Mouse (Mus musculus) limb, embryonic 12.5 days (tissue): Measurements from ENCODE around the gene Zbtb37. TPM values are rescaled to one million over a fixed set of nuclear protein-coding genes. Genes with fewer than 3 reads are reported as not detected.

Experiments
- ATAC-seq: fragments of 200-750 bp; cut with Nextera tagmentation; 2 replicates; pipeline ENCODE4 v1.8.0; 2017; ENCODE audit warnings: low read depth, moderate TSS enrichment; ENCODE audit not compliant: insufficient number of reproducible peaks, insufficient read depth, low FRiP score, low TSS enrichment
- H3K27ac ChIP-seq: fragments of 300-500 bp; sonication (generic); 2 replicates; pipeline ENCODE4 v1.5.1; 2016; ENCODE audit warnings: mild to moderate bottlenecking, moderate library complexity
- H3K27me3 ChIP-seq: fragments of 300-500 bp; sonication (generic); 2 replicates; pipeline ENCODE4 v1.6.1; 2016; ENCODE audit warnings: mild to moderate bottlenecking, moderate library complexity
- H3K36me3 ChIP-seq: fragments of 300-500 bp; sonication (generic); 2 replicates; pipeline ENCODE4 v1.6.1; 2016; ENCODE audit warnings: mild to moderate bottlenecking, moderate library complexity
- H3K4me1 ChIP-seq: fragments of 300-500 bp; sonication (generic); replicated peaks from 2 replicates; pipeline ENCODE4 v1.6.1; 2016
- H3K4me2 ChIP-seq: fragments of 300-500 bp; sonication (generic); 2 replicates; pipeline ENCODE4 v1.6.1; 2016; ENCODE audit warnings: mild to moderate bottlenecking, moderate library complexity
- H3K4me3 ChIP-seq: fragments of 300-500 bp; sonication (generic); replicated peaks from 2 replicates; pipeline ENCODE4 v1.5.1; 2016; ENCODE audit warnings: mild to moderate bottlenecking
- H3K9ac ChIP-seq: fragments of 300-500 bp; sonication (generic); replicated peaks from 2 replicates; pipeline ENCODE4 v1.6.1; 2016; ENCODE audit warnings: mild to moderate bottlenecking, moderate library complexity
- H3K9me3 ChIP-seq: fragments of 300-500 bp; sonication (generic); 2 replicates; pipeline ENCODE4 v1.6.1; 2016; ENCODE audit warnings: mild to moderate bottlenecking, moderate library complexity
- WGBS: fragments of 180-500 bp; shearing (Covaris S2); methylation state at CpG from one replicate; pipeline ENCODE4 v1.1.7; 2016; 5-methylcytosine and 5-hydroxymethylcytosine counted together
- polyA plus RNA-seq: library from polyadenylated mRNA; unstranded; fragments of >200 nt; fragmentation: Nextera tagmentation; extraction: Ambion mirVana; gene quantifications from 2 replicates; pipeline ENCODE4 v1.2.1, GENCODE M21; 2016

The Zbtb37 gene
- polyA plus RNA-seq, 1 experiment from 2014 or later: 11.1 TPM

DNA sequence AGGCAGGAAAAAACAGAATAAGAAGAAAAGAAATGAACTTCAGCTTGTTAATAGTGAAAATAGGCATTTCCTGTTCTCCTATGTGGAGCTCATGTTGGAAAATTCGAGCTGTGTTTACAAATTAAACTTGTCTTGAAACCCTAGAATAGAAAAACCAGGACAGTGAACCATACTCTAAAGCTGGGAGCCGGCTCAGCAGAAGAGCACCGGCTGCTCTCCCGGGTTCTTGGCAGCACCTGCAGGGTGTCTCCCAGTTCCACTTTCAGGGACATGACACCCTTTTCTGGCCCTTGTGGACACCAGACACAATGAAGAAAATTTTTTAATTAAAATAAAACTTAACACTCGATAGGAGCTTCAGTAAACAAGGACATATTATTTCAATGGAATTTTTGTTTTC, 66.0 kb downstream of the Zbtb37 start:
- H3K9ac ChIP-seq: no peak overlapping the region
- no peaks in the 10 kb centered on the region for H3K27me3 ChIP-seq
- ATAC-seq: no peak
- no peak overlapping the region for H3K4me3 ChIP-seq
- H3K27ac ChIP-seq: no peak overlapping the region
- WGBS: 88% methylated on average over 5 of the region's 5 CpGs
- no peak overlapping the region for H3K4me2 ChIP-seq
- H3K4me1 ChIP-seq: no peaks in the 10 kb centered on the region
- no peaks in the 10 kb centered on the region for H3K9me3 ChIP-seq
- peaks cover 72% of the 10 kb centered on the region for H3K36me3 ChIP-seq

DNA sequence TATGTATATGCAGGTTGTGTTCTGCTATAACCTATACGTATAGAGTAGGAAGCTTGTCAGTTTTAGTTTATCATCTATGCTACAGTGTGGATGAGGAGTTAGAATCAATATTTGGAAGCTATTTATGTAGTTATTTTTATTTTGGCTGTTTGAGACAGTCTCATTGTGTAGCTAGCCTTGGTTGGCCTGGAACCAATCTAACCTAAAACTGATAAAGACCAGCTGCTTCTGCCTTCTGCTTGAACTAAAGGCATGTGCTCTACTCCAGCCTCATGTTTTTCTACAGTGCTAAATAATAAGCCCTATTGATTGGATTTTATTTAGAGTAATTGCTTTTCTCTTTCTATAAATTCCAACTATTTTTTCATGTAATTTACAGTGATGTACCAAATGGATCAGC, 67.4 kb downstream of the Zbtb37 start:
- H3K27me3 ChIP-seq: no peaks in the 10 kb centered on the region
- H3K27ac ChIP-seq: no peak overlapping the region
- H3K4me3 ChIP-seq: no peak overlapping the region
- no peak overlapping the region for H3K9ac ChIP-seq
- no peak for ATAC-seq
- WGBS: 91% methylated on average over 1 of the region's 1 CpGs
- H3K4me1 ChIP-seq: no peaks in the 10 kb centered on the region
- H3K4me2 ChIP-seq: no peak overlapping the region
- H3K9me3 ChIP-seq: no peaks in the 10 kb centered on the region
- peaks cover 84% of the 10 kb centered on the region for H3K36me3 ChIP-seq

GRCm38 (mm10) chr1:160963199-160963598, 71.5 kb downstream of the Zbtb37 start:
- no peaks in the 10 kb centered on the region for H3K4me1 ChIP-seq
- H3K36me3 ChIP-seq: peaks cover 82% of the 10 kb centered on the region
- 95% methylated on average over 7 of the region's 7 CpGs for WGBS

More at GRCm38 (mm10) chr1:160963199-160963598, 71.5 kb downstream of the Zbtb37 start:
- no peaks in the 10 kb centered on the region for H3K27me3 ChIP-seq
- no peak overlapping the region for H3K9ac ChIP-seq
- no peak for ATAC-seq
- H3K9me3 ChIP-seq: no peaks in the 10 kb centered on the region
- no peak overlapping the region for H3K4me3 ChIP-seq
- H3K4me2 ChIP-seq: no peak overlapping the region
- no peak overlapping the region for H3K27ac ChIP-seq

Other genes with a start within 250 kb of the Zbtb37 start
- 17.3 and 19.4 TPM in 2 replicates for gene Rabgap1l, start 241.6 kb downstream of the Zbtb37 start, polyA plus RNA-seq
- 10.0 and 10.6 TPM in 2 replicates for gene Rc3h1, start 128.4 kb downstream of the Zbtb37 start, polyA plus RNA-seq
- 2.8 TPM in 2 replicates for gene Serpinc1, start 56.3 kb downstream of the Zbtb37 start, polyA plus RNA-seq
- 35.7 and 37.5 TPM in 2 replicates for gene Dars2, start 35.8 kb upstream of the Zbtb37 start, polyA plus RNA-seq
- gene Cenpl, start 35.9 kb upstream of the Zbtb37 start, polyA plus RNA-seq: 40.4 and 40.7 TPM in 2 replicates
- 18.0 and 19.5 TPM in 2 replicates for gene Klhl20, start 96.7 kb upstream of the Zbtb37 start, polyA plus RNA-seq
- 3.5 and 3.7 TPM in 2 replicates for gene Ankrd45, start 107.8 kb upstream of the Zbtb37 start, polyA plus RNA-seq
- 0.18 and 0.23 TPM in 2 replicates for gene Tex50, start 124.5 kb upstream of the Zbtb37 start, polyA plus RNA-seq
- 499 and 503 TPM in 2 replicates for gene Prdx6, start 216.4 kb upstream of the Zbtb37 start, polyA plus RNA-seq